Mouse (Mus musculus): ENCODE measurements around the gene Ifit2. TPM values are rescaled to one million over a fixed set of nuclear protein-coding genes. Genes with fewer than 3 reads are reported as not detected.
A peak's percentile ranks its signal among the peaks of the same experiment; 100 is the strongest.

Ifit2 gene
- 5.2 and 5.3 TPM in 2 replicates for polyA plus RNA-seq (2016; fragmentation: Nextera tagmentation; extraction: Ambion mirVana)

- Histone ChIP-seq H3K27me3 (ENCODE audit: poor library complexity, severe bottlenecking) (no peaks in the 10 kb centered on the region), H3K36me3 (replicated peaks) (no peaks in the 10 kb centered on the region), H3K9me3 (0 out of 2 replicates have a peak, but pooled peaks cover 4% of the 10 kb centered on the region), H3K4me3 (peak within 1 kb of the TSS; percentile 56), H3K27ac (peak within 1 kb of the TSS; percentile 84), H3K4me1 (peaks cover 20% of the 10 kb centered on the region)
- 1% methylated on average over 22 of the region's 22 CpGs for WGBS
- peak; percentile 71 for DNase-seq (ENCODE audit: extremely low spot score, low spot score)
These were observed at the start of gene Ifit2 for GRCm38 (mm10) chr19:34550534-34551223. Ifit2 (plus strand) TSS chr19:34550694.

- Histone ChIP-seq H3K4me1 (no peaks in the 10 kb centered on the region), H3K36me3 (replicated peaks) (peaks cover 8% of the 10 kb centered on the region), H3K27ac (no peak overlapping the region), H3K4me3 (no peak overlapping the region), H3K9me3 (no peaks in the 10 kb centered on the region), H3K27me3 (ENCODE audit: poor library complexity, severe bottlenecking) (no peaks in the 10 kb centered on the region)
- peak; percentile 31 for DNase-seq (ENCODE audit: extremely low spot score, low spot score)
- 51% methylated on average over 4 of the region's 4 CpGs for WGBS
These were observed 49.7 kb upstream of the Ifit2 start for GRCm38 (mm10) chr19:34500763-34501162.

- no peak for DNase-seq (ENCODE audit: extremely low spot score, low spot score)
- no peak overlapping the region for H3K4me3 ChIP-seq
- 94% methylated on average over 12 of the region's 12 CpGs for WGBS
- H3K27me3 ChIP-seq (ENCODE audit: poor library complexity, severe bottlenecking), result no peaks in the 10 kb centered on the region
- no peaks in the 10 kb centered on the region for H3K4me1 ChIP-seq
- H3K9me3 ChIP-seq, result no peaks in the 10 kb centered on the region
- H3K27ac ChIP-seq, result no peak overlapping the region
- peaks cover 29% of the 10 kb centered on the region for H3K36me3 ChIP-seq (replicated peaks)
These were observed 45.3 kb upstream of the Ifit2 start for GRCm38 (mm10) chr19:34505161-34505721.

- H3K27ac ChIP-seq, result no peak overlapping the region
- no peak overlapping the region for H3K4me3 ChIP-seq
- peaks cover 23% of the 10 kb centered on the region for H3K36me3 ChIP-seq (replicated peaks)
- 93% methylated on average over 5 of the region's 5 CpGs for WGBS
- H3K9me3 ChIP-seq, result no peaks in the 10 kb centered on the region
- peaks cover 6% of the 10 kb centered on the region; the same call in 1 of the 2 replicates for H3K4me1 ChIP-seq
- DNase-seq (ENCODE audit: extremely low spot score, low spot score), result no peak
- no peaks in the 10 kb centered on the region for H3K27me3 ChIP-seq (ENCODE audit: poor library complexity, severe bottlenecking)
These were observed 39.8 kb upstream of the Ifit2 start for GRCm38 (mm10) chr19:34510717-34511116.

- Histone ChIP-seq H3K4me1 (peaks cover 6% of the 10 kb centered on the region; the same call in 1 of the 2 replicates), H3K4me3 (no peak overlapping the region), H3K27ac (no peak overlapping the region), H3K9me3 (no peaks in the 10 kb centered on the region), H3K27me3 (ENCODE audit: poor library complexity, severe bottlenecking) (no peaks in the 10 kb centered on the region), H3K36me3 (replicated peaks) (peaks cover 16% of the 10 kb centered on the region)
- WGBS, result 69% methylated on average over 8 of the region's 8 CpGs
- DNase-seq (ENCODE audit: extremely low spot score, low spot score), result no peak
These were observed 39.0 kb upstream of the Ifit2 start for GRCm38 (mm10) chr19:34511528-34511927.

- 75% methylated on average over 3 of the region's 3 CpGs for WGBS
These were observed 34.8 kb upstream of the Ifit2 start for GRCm38 (mm10) chr19:34515681-34516080.

GRCm38 (mm10) chr19:34516346-34516745 lies 34.1 kb upstream of the Ifit2 start:
- H3K4me3 ChIP-seq, result no peak overlapping the region
- H3K27me3 ChIP-seq (ENCODE audit: poor library complexity, severe bottlenecking), result no peaks in the 10 kb centered on the region
- WGBS, result 97% methylated on average over 2 of the region's 2 CpGs
- no peak for DNase-seq (ENCODE audit: extremely low spot score, low spot score)
- H3K36me3 ChIP-seq (replicated peaks), result peaks cover 12% of the 10 kb centered on the region; the same call in 1 of the 2 replicates
- H3K27ac ChIP-seq, result no peak overlapping the region
- H3K9me3 ChIP-seq, result no peaks in the 10 kb centered on the region
- H3K4me1 ChIP-seq, result peaks cover 4% of the 10 kb centered on the region; the same call in 1 of the 2 replicates

More at GRCm38 (mm10) chr19:34515681-34516080, 34.8 kb upstream of the Ifit2 start:
- Histone ChIP-seq H3K9me3 (no peaks in the 10 kb centered on the region), H3K4me3 (no peak overlapping the region), H3K36me3 (replicated peaks) (peaks cover 12% of the 10 kb centered on the region; the same call in 1 of the 2 replicates), H3K27me3 (ENCODE audit: poor library complexity, severe bottlenecking) (no peaks in the 10 kb centered on the region), H3K4me1 (peaks cover 6% of the 10 kb centered on the region; the same call in 1 of the 2 replicates), H3K27ac (no peak overlapping the region)
- no peak for DNase-seq (ENCODE audit: extremely low spot score, low spot score)

- no peak for DNase-seq (ENCODE audit: extremely low spot score, low spot score)
- H3K27ac ChIP-seq, result no peak overlapping the region
- WGBS, result 92% methylated on average over 3 of the region's 3 CpGs
- H3K4me3 ChIP-seq, result no peak overlapping the region
- H3K36me3 ChIP-seq (replicated peaks), result peaks cover 14% of the 10 kb centered on the region; the same call in 1 of the 2 replicates
- H3K27me3 ChIP-seq (ENCODE audit: poor library complexity, severe bottlenecking), result no peaks in the 10 kb centered on the region
- H3K4me1 ChIP-seq, result no peaks in the 10 kb centered on the region
- no peaks in the 10 kb centered on the region for H3K9me3 ChIP-seq
These were observed 33.3 kb upstream of the Ifit2 start for GRCm38 (mm10) chr19:34517197-34517596.

- DNase-seq (ENCODE audit: extremely low spot score, low spot score), result no peak
- H3K27me3 ChIP-seq (ENCODE audit: poor library complexity, severe bottlenecking), result no peaks in the 10 kb centered on the region
- H3K9me3 ChIP-seq, result no peaks in the 10 kb centered on the region
- no peak overlapping the region for H3K27ac ChIP-seq
- H3K4me1 ChIP-seq, result no peaks in the 10 kb centered on the region
- H3K4me3 ChIP-seq, result no peak overlapping the region
- WGBS, result 94% methylated on average over 13 of the region's 13 CpGs
- peaks cover 14% of the 10 kb centered on the region; the same call in 1 of the 2 replicates for H3K36me3 ChIP-seq (replicated peaks)
These were observed 32.5 kb upstream of the Ifit2 start for GRCm38 (mm10) chr19:34517812-34518594.

- Histone ChIP-seq H3K4me3 (no peak overlapping the region), H3K27me3 (ENCODE audit: poor library complexity, severe bottlenecking) (no peaks in the 10 kb centered on the region), H3K27ac (no peak overlapping the region), H3K4me1 (no peaks in the 10 kb centered on the region), H3K9me3 (no peaks in the 10 kb centered on the region), H3K36me3 (replicated peaks) (peaks cover 16% of the 10 kb centered on the region; the same call in 1 of the 2 replicates)
- DNase-seq (ENCODE audit: extremely low spot score, low spot score), result no peak
- 86% methylated on average over 3 of the region's 3 CpGs for WGBS
These were observed 31.7 kb upstream of the Ifit2 start for GRCm38 (mm10) chr19:34518786-34519185.

GRCm38 (mm10) chr19:34519646-34520045 lies 30.8 kb upstream of the Ifit2 start:
- H3K27me3 ChIP-seq (ENCODE audit: poor library complexity, severe bottlenecking), result no peaks in the 10 kb centered on the region
- H3K27ac ChIP-seq, result no peak overlapping the region
- no peak overlapping the region for H3K4me3 ChIP-seq
- H3K4me1 ChIP-seq, result no peaks in the 10 kb centered on the region
- 91% methylated on average over 3 of the region's 3 CpGs for WGBS
- H3K36me3 ChIP-seq (replicated peaks), result peaks cover 16% of the 10 kb centered on the region; the same call in 1 of the 2 replicates
- no peak for DNase-seq (ENCODE audit: extremely low spot score, low spot score)
- H3K9me3 ChIP-seq, result no peaks in the 10 kb centered on the region

GRCm38 (mm10) chr19:34520051-34520450 lies 30.4 kb upstream of the Ifit2 start:
- WGBS, result 86% methylated on average over 4 of the region's 4 CpGs

More at GRCm38 (mm10) chr19:34520051-34520450, 30.4 kb upstream of the Ifit2 start:
- H3K36me3 ChIP-seq (replicated peaks), result peaks cover 16% of the 10 kb centered on the region; the same call in 1 of the 2 replicates
- H3K27ac ChIP-seq, result no peak overlapping the region
- no peak for DNase-seq (ENCODE audit: extremely low spot score, low spot score)
- no peaks in the 10 kb centered on the region for H3K27me3 ChIP-seq (ENCODE audit: poor library complexity, severe bottlenecking)
- peaks cover 3% of the 10 kb centered on the region; the same call in 1 of the 2 replicates for H3K4me1 ChIP-seq
- no peaks in the 10 kb centered on the region for H3K9me3 ChIP-seq
- no peak overlapping the region for H3K4me3 ChIP-seq

All from forebrain, embryonic 10.5 days (tissue).